Mouse (Mus musculus) liver, adult 2 months (tissue): ENCODE data around the gene Fam155a.

Experiments used
- CTCF ChIP-seq: fragments of 200-500 bp; IDR thresholded peaks from 2 replicates; pipeline ENCODE4 v1.5.1; 2011; ENCODE audit warnings: low read depth, low read length, control low read depth
- POLR2A ChIP-seq: fragments of 200-500 bp; IDR thresholded peaks from 2 replicates; pipeline ENCODE4 v1.6.1; 2011; ENCODE audit warnings: low read length, control low read depth; ENCODE audit not compliant: insufficient read depth; ENCODE audit errors: extremely low read depth

DNA sequence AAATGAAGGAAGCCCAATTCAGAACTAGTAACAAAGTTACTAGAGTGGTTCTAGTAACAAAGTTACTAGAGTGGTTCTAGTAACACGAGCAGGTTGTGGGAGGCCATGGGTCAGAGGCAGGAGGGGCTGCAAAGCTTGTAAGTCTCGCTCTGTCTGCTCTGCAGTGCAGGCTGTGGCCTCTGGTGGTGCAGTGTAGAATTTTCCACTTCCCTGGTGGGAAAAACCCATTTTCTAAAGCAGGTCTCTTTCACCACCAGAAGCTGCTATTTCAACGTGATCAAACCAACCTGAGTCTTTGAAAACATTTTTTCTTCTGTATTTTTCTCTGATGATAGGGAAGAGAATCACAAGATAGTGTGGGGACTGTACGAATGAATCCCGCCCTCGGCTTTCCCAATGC, 372.9 kb downstream of the Fam155a start:
- TF ChIP-seq CTCF: no peak
- no peak for TF ChIP-seq POLR2A
